Mouse (Mus musculus) kidney, embryonic 15.5 days (tissue): ENCODE measurements around the gene Vgll4. TPM values are rescaled to one million over a fixed set of nuclear protein-coding genes. Genes with fewer than 3 reads are reported as not detected.

ENCODE experiments used
- ATAC-seq: fragments of 200-750 bp; cut with Nextera tagmentation; replicated peaks from 2 replicates; pipeline ENCODE4 v1.8.0; 2017; ENCODE audit warnings: moderate TSS enrichment; ENCODE audit not compliant: low FRiP score
- H3K27ac ChIP-seq: fragments of 300-500 bp; sonication (generic); 2 replicates; pipeline ENCODE4 v1.5.1; 2015; ENCODE audit warnings: mild to moderate bottlenecking, inconsistent platforms
- H3K27me3 ChIP-seq: fragments of 300-500 bp; sonication (generic); 2 replicates; pipeline ENCODE4 v1.6.1; 2015; ENCODE audit warnings: inconsistent platforms
- H3K36me3 ChIP-seq: fragments of 300-500 bp; sonication (generic); 2 replicates; pipeline ENCODE4 v1.6.1; 2015; ENCODE audit warnings: inconsistent platforms
- H3K4me1 ChIP-seq: fragments of 300-500 bp; sonication (generic); 2 replicates; pipeline ENCODE4 v1.6.1; 2015; ENCODE audit warnings: inconsistent platforms
- H3K4me2 ChIP-seq: fragments of 300-500 bp; sonication (generic); 2 replicates; pipeline ENCODE4 v1.6.1; 2015; ENCODE audit warnings: moderate library complexity, mild to moderate bottlenecking, inconsistent platforms
- H3K4me3 ChIP-seq: fragments of 300-500 bp; sonication (generic); replicated peaks from 2 replicates; pipeline ENCODE4 v1.5.1; 2015; ENCODE audit warnings: mild to moderate bottlenecking, inconsistent platforms
- H3K9ac ChIP-seq: fragments of 300-500 bp; sonication (generic); 2 replicates; pipeline ENCODE4 v1.6.1; 2015; ENCODE audit warnings: mild to moderate bottlenecking, inconsistent platforms
- H3K9me3 ChIP-seq: fragments of 300-500 bp; sonication (generic); replicated peaks from 2 replicates; pipeline ENCODE4 v1.6.1; 2016; ENCODE audit warnings: inconsistent platforms
- WGBS: fragments of 180-500 bp; shearing (Covaris S2); methylation state at CpG from one replicate; pipeline ENCODE4 v1.1.7; 2015; ENCODE audit warnings: mixed read lengths; 5-methylcytosine and 5-hydroxymethylcytosine counted together
- polyA plus RNA-seq: library from polyadenylated mRNA; unstranded; fragments of >200 nt; fragmentation: Nextera tagmentation; extraction: Ambion mirVana; gene quantifications from 2 replicates; pipeline ENCODE4 v1.2.1, GENCODE M21; 2015

Gene Vgll4
- polyA plus RNA-seq, 1 experiment from 2014 or later, result 110 TPM

DNA sequence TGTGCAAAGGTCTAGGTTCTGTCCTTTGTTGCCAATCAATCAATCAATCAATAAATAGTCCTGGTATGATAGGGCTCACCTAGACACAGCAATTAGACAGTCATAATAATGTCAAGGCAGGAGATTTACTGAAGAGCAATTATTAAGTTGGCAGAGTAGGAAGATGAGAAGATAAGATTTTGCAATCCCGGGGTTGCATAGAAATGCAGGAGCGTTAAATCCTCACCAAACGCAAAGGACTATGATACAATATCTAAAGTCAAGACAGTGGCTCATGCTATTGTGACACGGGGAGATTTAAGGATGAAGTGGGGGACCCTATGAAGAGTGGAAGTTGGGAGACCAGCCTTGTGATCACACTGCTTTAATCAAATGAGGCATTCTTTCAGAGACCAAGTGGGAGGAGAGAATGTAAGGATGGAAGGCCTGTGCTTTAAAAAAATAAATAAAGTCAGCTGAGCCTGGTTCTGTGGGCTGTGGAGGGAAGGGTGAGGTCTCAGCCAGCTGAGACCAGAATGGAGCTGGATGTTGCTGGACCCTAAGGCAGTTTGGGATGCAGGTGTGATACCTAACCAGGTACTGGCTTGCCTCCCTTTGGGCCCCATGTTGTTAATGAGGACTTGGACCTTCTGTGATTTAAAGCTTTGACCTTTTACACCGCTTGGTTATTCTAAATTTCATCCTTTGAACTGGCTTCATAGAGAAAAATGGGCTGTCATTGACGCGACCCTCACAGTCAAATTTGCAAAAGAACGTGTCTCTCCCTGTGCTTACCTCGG lies 139.9 kb downstream of the Vgll4 start:
- Histone ChIP-seq H3K9ac (no peak overlapping the region), H3K27ac (no peak overlapping the region; the same call in 1 of the 2 replicates), H3K4me1 (peaks cover 33% of the 10 kb centered on the region), H3K4me3 (no peak overlapping the region), H3K9me3 (no peaks in the 10 kb centered on the region), H3K27me3 (no peaks in the 10 kb centered on the region), H3K4me2 (no peak overlapping the region), H3K36me3 (no peaks in the 10 kb centered on the region)
- whole genome bisulfite sequencing, result 72% methylated on average over 9 of the region's 9 CpGs
- ATAC-seq, result no peak

DNA sequence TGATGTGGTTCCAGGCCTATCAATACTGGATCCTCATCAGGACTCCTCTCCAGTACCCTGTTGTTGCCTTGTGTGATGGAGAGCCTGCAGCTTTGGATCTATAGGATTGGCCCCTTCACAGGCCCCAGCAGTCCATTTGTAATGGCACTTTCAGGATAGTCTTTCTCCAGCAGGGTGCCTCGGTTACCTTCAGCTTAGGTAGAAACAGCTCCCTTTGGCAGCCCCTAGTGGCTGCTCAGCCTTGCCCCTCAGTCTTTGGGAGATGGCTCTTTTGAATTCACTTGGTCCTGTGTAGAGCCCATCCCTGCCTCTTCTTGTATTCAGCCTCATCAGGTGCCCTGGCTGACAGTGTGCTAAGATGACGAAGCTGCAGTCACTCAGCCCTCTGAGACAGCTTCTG lies 142.9 kb downstream of the Vgll4 start:
- Histone ChIP-seq H3K9me3 (no peaks in the 10 kb centered on the region), H3K9ac (no peak overlapping the region), H3K27ac (no peak overlapping the region), H3K27me3 (no peaks in the 10 kb centered on the region), H3K36me3 (no peaks in the 10 kb centered on the region), H3K4me1 (0 out of 2 replicates have a peak, but pooled peaks cover 4% of the 10 kb centered on the region), H3K4me2 (no peak overlapping the region), H3K4me3 (no peak overlapping the region)
- no peak for ATAC-seq
- 71% methylated on average over 2 of the region's 2 CpGs for WGBS

DNA sequence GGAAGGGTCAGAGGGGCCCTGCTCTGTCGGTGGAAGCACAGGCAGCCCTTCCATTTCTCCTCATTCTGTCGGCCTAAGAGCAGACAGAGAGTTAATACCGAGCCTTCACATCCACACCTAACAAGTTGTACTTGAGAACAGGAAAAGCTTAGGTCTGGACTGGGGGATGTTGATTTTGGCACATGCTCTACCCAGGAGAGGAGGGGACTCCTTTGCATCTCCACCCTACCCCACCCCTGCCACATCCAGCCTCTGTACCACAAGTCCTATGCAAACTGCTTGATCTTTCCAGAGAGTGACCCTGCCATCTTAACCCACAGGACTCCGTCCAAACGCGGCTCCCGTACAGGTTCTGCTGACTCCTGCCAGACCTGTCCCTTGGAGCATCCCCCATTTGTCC lies 148.1 kb downstream of the Vgll4 start:
- peaks cover 23% of the 10 kb centered on the region for H3K4me1 ChIP-seq
- H3K27me3 ChIP-seq, result no peaks in the 10 kb centered on the region
- ATAC-seq, result no peak
- no peak overlapping the region for H3K27ac ChIP-seq
- 76% methylated on average over 7 of the region's 7 CpGs for WGBS
- no peaks in the 10 kb centered on the region for H3K9me3 ChIP-seq
- H3K4me3 ChIP-seq, result no peak overlapping the region
- H3K36me3 ChIP-seq, result no peaks in the 10 kb centered on the region
- H3K4me2 ChIP-seq, result no peak overlapping the region
- H3K9ac ChIP-seq, result no peak overlapping the region

DNA sequence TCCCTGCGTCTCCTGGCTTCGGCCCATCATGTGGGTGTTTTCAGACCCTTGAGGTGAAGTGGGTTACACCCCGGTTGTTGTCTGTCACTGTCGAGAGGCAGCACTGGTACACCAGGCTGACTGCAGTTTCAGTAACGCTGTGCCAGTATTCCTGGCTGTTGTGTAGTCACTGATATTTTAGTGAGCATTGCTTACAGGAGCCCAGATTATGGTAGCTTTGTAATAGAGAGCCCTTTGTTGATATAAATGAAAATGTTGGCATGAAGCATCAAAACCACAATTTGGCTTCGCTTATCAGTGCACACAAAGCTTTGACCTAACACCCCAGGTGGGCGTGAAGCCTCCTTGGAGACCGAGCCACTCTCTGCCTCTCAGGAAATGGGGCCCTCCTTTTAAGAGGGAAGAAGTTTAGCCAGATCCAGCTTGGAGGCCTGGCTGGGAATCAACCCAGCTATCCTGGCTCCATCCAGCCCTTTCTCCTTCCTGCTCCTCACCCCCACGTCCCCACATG lies 149.8 kb downstream of the Vgll4 start:
- Histone ChIP-seq H3K9ac (no peak overlapping the region), H3K4me1 (peaks cover 23% of the 10 kb centered on the region), H3K9me3 (no peaks in the 10 kb centered on the region), H3K4me3 (no peak overlapping the region), H3K27ac (0 out of 2 replicates have a peak overlapping the region, but pooled peaks have one; percentile 39), H3K27me3 (no peaks in the 10 kb centered on the region), H3K36me3 (no peaks in the 10 kb centered on the region), H3K4me2 (no peak overlapping the region)
- no peak for ATAC-seq
- WGBS, result 61% methylated on average over 9 of the region's 9 CpGs

DNA sequence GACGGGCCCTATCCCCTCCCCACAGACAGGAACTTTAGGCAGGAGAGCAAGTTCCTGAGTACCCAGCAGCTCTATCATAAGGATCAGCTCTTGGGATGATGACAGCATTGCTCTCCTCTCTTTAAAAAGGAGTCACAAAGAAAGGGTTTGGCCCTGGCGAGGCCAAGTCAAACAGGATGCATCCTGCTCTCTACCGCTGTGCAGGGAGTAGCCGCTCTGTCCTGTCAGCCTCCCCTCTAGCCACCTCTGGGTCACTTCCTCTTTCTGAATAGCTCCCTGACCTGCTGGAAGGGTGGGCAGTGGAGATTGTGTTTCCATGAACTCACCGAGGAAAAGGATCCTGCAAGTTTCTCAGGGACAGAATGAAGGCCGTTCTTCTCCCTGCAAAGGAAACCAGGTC lies 151.3 kb downstream of the Vgll4 start:
- no peaks in the 10 kb centered on the region for H3K36me3 ChIP-seq
- peaks cover 23% of the 10 kb centered on the region for H3K4me1 ChIP-seq
- 18% methylated on average over 6 of the region's 6 CpGs for WGBS
- no peak overlapping the region for H3K9ac ChIP-seq
- H3K27me3 ChIP-seq, result no peaks in the 10 kb centered on the region
- H3K27ac ChIP-seq, result peak overlapping the region; percentile 76
- no peak overlapping the region for H3K4me2 ChIP-seq
- no peaks in the 10 kb centered on the region for H3K9me3 ChIP-seq
- H3K4me3 ChIP-seq, result no peak overlapping the region
- ATAC-seq, result peak; percentile 74

DNA sequence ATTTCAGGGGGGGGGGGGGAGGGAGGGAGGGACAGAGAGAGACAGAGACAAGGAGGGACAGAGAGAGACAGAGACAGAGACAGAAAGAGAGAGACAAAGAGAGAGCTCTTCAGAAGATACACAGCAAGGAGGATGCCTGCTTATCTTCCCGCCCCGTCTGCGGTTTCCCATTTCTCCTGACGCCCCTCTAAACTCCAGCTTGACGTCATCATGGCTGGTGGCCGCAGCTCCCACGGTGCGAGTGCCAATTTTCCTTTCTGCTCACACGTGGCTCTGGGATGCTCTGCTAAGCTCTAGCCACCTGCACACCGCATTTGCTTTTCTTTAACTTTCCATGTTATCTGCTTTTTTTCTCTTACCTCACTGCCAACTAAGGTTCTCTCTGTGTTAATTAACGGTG lies 151.8 kb downstream of the Vgll4 start:
- Histone ChIP-seq H3K4me3 (no peak overlapping the region), H3K27ac (peak overlapping the region; percentile 76), H3K27me3 (no peaks in the 10 kb centered on the region), H3K36me3 (no peaks in the 10 kb centered on the region), H3K9ac (no peak overlapping the region), H3K4me2 (no peak overlapping the region), H3K9me3 (no peaks in the 10 kb centered on the region), H3K4me1 (peaks cover 23% of the 10 kb centered on the region)
- ATAC-seq, result no peak
- WGBS, result 30% methylated on average over 11 of the region's 11 CpGs

DNA sequence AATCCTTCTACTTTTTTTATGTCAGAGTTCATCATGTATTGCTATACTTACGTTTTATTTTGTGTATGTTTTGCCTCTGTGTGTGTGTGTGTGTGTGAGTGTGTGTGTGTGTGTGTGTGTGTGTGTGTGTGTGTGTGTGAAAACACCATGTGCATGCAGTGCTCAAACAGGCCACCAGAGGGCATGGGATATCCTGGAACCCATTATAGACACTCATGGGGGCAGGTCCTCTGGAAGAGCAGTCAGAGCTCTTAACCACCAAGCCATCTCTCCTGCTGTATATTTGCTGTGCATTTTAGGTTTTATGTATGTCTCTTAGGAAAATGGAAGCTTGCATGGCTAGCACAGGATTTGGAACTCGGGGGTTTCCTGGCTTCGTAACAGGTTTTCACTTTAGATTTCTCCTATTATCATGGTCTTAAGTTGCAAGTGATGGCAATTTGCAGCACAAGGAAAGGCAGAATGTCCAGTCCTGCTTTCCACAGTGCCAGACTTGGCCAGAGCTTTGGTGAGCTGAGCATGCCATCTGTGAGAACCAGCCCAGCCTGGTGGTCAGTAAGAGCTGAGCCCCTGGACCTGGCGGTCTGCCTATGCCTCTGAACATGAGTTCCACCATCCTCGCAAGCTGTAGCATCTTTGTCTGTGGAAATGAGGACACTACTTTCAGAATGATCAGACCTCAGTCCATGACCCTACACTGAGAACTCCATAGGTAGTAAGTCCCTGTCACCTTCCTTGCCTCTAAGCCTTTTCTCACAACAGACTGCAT lies 154.7 kb downstream of the Vgll4 start:
- H3K27ac ChIP-seq, result no peak overlapping the region
- H3K4me1 ChIP-seq, result peaks cover 18% of the 10 kb centered on the region
- WGBS, result 91% methylated on average over 5 of the region's 5 CpGs
- no peak overlapping the region for H3K4me3 ChIP-seq
- no peaks in the 10 kb centered on the region for H3K36me3 ChIP-seq
- no peaks in the 10 kb centered on the region for H3K9me3 ChIP-seq
- ATAC-seq, result no peak
- no peak overlapping the region for H3K4me2 ChIP-seq
- no peak overlapping the region for H3K9ac ChIP-seq
- no peaks in the 10 kb centered on the region for H3K27me3 ChIP-seq

DNA sequence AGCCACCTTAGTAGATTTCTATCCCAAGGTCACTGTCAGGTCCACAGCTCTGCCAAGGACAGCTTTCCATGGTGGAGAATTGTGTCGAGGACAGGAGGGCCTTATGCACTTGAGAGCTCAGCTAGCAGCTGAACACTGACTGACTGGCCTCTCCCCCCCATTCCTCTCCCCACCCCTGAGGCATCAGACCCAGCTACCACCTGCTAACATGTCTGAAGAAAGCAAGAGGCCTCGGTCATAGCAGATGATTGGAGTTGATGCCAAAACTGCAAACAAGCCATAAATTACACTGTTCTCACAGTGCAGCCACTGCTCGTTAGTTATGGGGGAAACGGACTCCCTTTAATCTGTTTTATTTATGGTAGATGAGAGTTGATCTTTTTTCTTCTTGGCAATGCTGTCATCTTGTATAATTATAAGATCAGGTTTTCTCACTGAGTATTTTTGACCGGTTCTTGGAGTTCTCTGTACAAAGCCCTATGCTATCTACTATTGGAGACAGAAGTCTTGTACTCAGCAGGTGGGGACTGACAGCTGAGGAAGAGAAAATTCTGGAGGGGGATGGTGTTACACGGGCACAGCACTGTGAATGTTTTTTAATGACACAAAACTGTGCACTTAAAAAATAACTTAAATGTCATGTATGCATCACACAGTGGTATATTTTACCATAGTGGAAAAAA lies 155.5 kb downstream of the Vgll4 start:
- H3K9me3 ChIP-seq, result no peaks in the 10 kb centered on the region
- peaks cover 18% of the 10 kb centered on the region for H3K4me1 ChIP-seq
- H3K36me3 ChIP-seq, result no peaks in the 10 kb centered on the region
- ATAC-seq, result no peak
- WGBS, result 44% methylated on average over 6 of the region's 6 CpGs
- no peak overlapping the region for H3K9ac ChIP-seq
- H3K4me3 ChIP-seq, result no peak overlapping the region
- H3K27ac ChIP-seq, result no peak overlapping the region
- H3K4me2 ChIP-seq, result no peak overlapping the region
- H3K27me3 ChIP-seq, result no peaks in the 10 kb centered on the region

DNA sequence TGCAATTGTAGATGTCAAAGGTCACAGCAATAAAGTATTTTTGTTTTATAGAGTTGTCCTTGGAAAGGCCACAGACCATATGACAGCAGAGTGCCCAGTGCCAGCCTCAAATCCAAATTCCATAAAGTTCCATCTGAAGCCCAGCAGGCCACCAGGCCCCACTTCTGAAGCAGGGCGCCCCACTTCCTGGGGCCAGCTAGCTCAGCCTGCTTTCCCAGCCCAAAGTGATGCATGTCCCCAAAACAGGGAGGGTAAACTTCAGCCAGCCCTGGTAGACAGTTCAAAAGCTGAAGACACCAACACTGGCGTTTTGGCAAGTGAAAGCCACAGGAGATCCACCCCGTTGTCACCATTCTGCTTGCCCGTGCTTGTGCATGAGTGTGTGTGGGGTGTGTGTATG lies 157.0 kb downstream of the Vgll4 start:
- Histone ChIP-seq H3K4me1 (0 out of 2 replicates have a peak, but pooled peaks cover 6% of the 10 kb centered on the region), H3K4me2 (no peak overlapping the region), H3K9ac (no peak overlapping the region), H3K27me3 (no peaks in the 10 kb centered on the region), H3K27ac (no peak overlapping the region), H3K4me3 (no peak overlapping the region), H3K9me3 (no peaks in the 10 kb centered on the region), H3K36me3 (no peaks in the 10 kb centered on the region)
- WGBS, result 77% methylated on average over 4 of the region's 4 CpGs
- ATAC-seq, result no peak

DNA sequence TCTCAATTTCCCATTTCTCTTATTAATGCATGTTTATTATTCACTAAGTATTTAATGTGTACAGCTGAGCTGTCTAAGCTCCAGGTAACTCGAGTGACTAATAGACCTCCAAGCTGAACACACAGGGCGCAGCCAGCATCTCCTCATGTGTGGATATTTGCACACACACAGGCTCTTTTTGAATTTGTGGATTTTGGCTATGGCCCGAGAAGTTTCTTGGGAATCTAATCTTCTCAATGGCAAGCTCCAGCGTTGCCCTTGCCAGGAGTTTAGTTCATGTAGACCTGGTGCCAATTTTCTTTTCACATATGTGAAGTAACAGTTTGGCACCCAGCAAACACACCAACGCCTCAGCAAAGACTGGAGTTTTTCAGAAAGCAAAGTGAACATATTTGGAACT lies 157.5 kb downstream of the Vgll4 start:
- Histone ChIP-seq H3K4me3 (no peak overlapping the region), H3K4me1 (0 out of 2 replicates have a peak, but pooled peaks cover 2% of the 10 kb centered on the region), H3K9ac (no peak overlapping the region), H3K9me3 (no peaks in the 10 kb centered on the region), H3K4me2 (no peak overlapping the region), H3K27ac (no peak overlapping the region), H3K27me3 (no peaks in the 10 kb centered on the region), H3K36me3 (no peaks in the 10 kb centered on the region)
- WGBS, result 78% methylated on average over 5 of the region's 5 CpGs
- no peak for ATAC-seq
